Mouse (Mus musculus) ES-E14 (cell line): ENCODE measurements at regions not wholly inside any gene's neighbourhood (a gene's known extent, or its start where the extent isn't known, plus 50 kb on each side); places are given as distances from the start of the nearest gene placed in this dataset.

Experiments
- CHD2 ChIP-seq: IDR thresholded peaks from 2 replicates; pipeline ENCODE4 v1.6.1; 2014; ENCODE audit warnings: mild to moderate bottlenecking, low read depth, low read length, inconsistent platforms
- ZC3H11A ChIP-seq: IDR thresholded peaks from 2 replicates; pipeline ENCODE4 v1.6.1; 2012; ENCODE audit warnings: low read depth, mild to moderate bottlenecking, inconsistent platforms, low read length, borderline replicate concordance
- ZNF384 ChIP-seq: IDR thresholded peaks from 2 replicates; pipeline ENCODE4 v1.6.1; 2012; ENCODE audit warnings: low read depth, low read length, inconsistent platforms

DNA sequence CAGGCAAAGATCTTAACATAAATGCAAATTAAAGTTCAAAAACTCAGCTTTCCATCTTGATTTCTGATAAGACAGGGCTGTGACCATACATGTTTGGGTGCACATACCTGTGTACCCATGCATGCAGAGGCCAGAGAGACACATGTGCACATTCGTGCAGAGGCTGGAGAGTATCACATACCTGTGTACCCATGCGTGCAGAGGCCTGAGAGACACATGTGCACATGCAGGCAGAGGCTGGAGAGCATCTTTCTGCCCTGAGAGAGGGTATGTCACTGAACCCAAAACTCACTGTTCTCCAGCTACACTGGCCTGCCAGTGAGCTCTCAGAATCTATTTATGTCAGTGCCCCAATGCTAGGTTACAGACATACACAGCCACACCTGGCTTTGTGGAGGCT lies 118.0 kb downstream of the Cyp26a1 start:
- TF ChIP-seq ZNF384: no peak
- no peak for TF ChIP-seq ZC3H11A
- TF ChIP-seq CHD2: no peak
